Mouse (Mus musculus) heart, postnatal 0 days (tissue): ENCODE results near the gene Hepacam. TPM values are rescaled to one million over a fixed set of nuclear protein-coding genes. Genes with fewer than 3 reads are reported as not detected.
A peak's percentile ranks its signal among the peaks of the same experiment; 100 is the strongest.

ENCODE experiments used
- ATAC-seq: fragments of 200-750 bp; cut with Nextera tagmentation; 2 replicates; pipeline ENCODE4 v1.8.0; 2017; ENCODE audit warnings: low read depth, moderate number of reproducible peaks, moderate library complexity; ENCODE audit not compliant: insufficient read depth
- DNase-seq: peaks from one replicate; pipeline ENCODE4 v3.0.0-alpha.2; 2016; ENCODE audit warnings: low spot score
- H3K27ac ChIP-seq: fragments of 300-500 bp; sonication (generic); 2 replicates; pipeline ENCODE4 v1.5.1; 2014; ENCODE audit warnings: low read depth, mild to moderate bottlenecking
- H3K27me3 ChIP-seq: fragments of 300-500 bp; sonication (generic); 2 replicates; pipeline ENCODE4 v1.6.1; 2014; ENCODE audit warnings: low read length, mixed read lengths; ENCODE audit not compliant: control insufficient read depth, insufficient read depth
- H3K36me3 ChIP-seq: fragments of 300-500 bp; sonication (generic); replicated peaks from 2 replicates; pipeline ENCODE4 v1.6.1; 2014; ENCODE audit warnings: low read length, mixed read lengths; ENCODE audit not compliant: control insufficient read depth, insufficient read depth
- H3K4me1 ChIP-seq: fragments of 300-500 bp; sonication (generic); 2 replicates; pipeline ENCODE4 v1.6.1; 2014; ENCODE audit warnings: antibody characterized with exemption; ENCODE audit not compliant: control insufficient read depth, insufficient read depth
- H3K4me2 ChIP-seq: fragments of 300-500 bp; sonication (generic); 2 replicates; pipeline ENCODE4 v1.6.1; 2014; ENCODE audit warnings: low read depth, mild to moderate bottlenecking, low read length, moderate library complexity
- H3K4me3 ChIP-seq: fragments of 300-500 bp; sonication (generic); 2 replicates; pipeline ENCODE4 v1.5.1; 2014; ENCODE audit warnings: low read depth, low read length
- H3K9ac ChIP-seq: fragments of 300-500 bp; sonication (generic); replicated peaks from 2 replicates; pipeline ENCODE4 v1.6.1; 2014; ENCODE audit warnings: low read depth, low read length, mixed read lengths
- H3K9me3 ChIP-seq: fragments of 300-500 bp; sonication (generic); replicated peaks from 2 replicates; pipeline ENCODE4 v1.6.1; 2016; ENCODE audit warnings: low read length; ENCODE audit not compliant: control insufficient read depth
- CTCF ChIP-seq: IDR thresholded peaks from 2 replicates; pipeline ENCODE4 v1.5.1; 2016; ENCODE audit warnings: antibody characterized with exemption, control low read depth, low read depth
- EP300 ChIP-seq: IDR thresholded peaks from 2 replicates; pipeline ENCODE4 v1.6.1; 2016; ENCODE audit warnings: antibody characterized with exemption, low read depth
- WGBS: fragments of 180-500 bp; shearing (Covaris S2); extraction: QIAGEN DNeasy Blood & Tissue Kit; methylation state at CpG from one replicate; pipeline ENCODE4 v1.1.7; 2014; 5-methylcytosine and 5-hydroxymethylcytosine counted together
- polyA plus RNA-seq: library from polyadenylated mRNA; unstranded; fragments of >200 nt; fragmentation: Nextera tagmentation; extraction: Ambion mirVana; gene quantifications from 2 replicates; pipeline ENCODE4 v1.2.1, GENCODE M21; 2015
- total RNA-seq: library from RNA; depleted of rRNA; stranded (reverse); fragments of >200 nt; gene quantifications from 2 replicates; pipeline ENCODE4 v1.2.3, GENCODE M21; 2014; ENCODE audit warnings: low replicate concordance

Gene Hepacam
- total and polyA plus RNA-seq, 2 experiments from 2014 or later: 0.03 to 0.04 TPM

- H3K27ac ChIP-seq: 0 out of 2 replicates have a peak overlapping the region, but pooled peaks have one; percentile 89
- DNase-seq: no peak
- WGBS: 94% methylated on average over 3 of the region's 3 CpGs
- no peaks in the 10 kb centered on the region for H3K9me3 ChIP-seq
- H3K9ac ChIP-seq: 0 out of 2 replicates have a peak overlapping the region, but pooled peaks have one; percentile 90
- no peak for ATAC-seq
- peaks cover 12% of the 10 kb centered on the region for H3K4me1 ChIP-seq
- no peaks in the 10 kb centered on the region for H3K27me3 ChIP-seq
- H3K4me2 ChIP-seq: peak overlapping the region; percentile 97
- peak overlapping the region; percentile 92 for H3K4me3 ChIP-seq
- 0 out of 2 replicates have a peak, but pooled peaks cover 3% of the 10 kb centered on the region for H3K36me3 ChIP-seq
- TF ChIP-seq EP300 (no peak), CTCF (no peak)
Observed at GRCm38 (mm10) chr9:37349050-37349449, 18.1 kb upstream of the Hepacam start.

DNA sequence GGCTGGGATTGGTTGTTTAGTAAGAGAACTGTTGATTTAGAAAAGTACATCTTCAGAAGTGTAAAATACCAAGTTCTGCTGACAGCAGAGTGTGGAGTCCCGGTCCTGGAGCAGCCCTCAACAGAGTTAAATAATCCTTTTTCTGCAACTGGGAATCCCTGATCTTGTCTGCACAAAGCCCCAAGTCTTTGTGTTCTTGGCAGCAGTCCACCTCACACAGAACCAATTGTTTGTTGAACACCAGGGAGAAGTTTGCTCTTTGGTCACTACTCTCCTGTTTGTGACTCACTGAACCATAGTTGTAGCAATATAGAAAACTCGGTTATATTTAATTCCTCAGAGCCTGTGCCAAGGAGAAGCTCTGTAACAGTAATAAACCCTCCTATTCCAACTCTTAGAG, 15.9 kb upstream of the Hepacam start:
- peaks cover 12% of the 10 kb centered on the region for H3K4me1 ChIP-seq
- no peak for TF ChIP-seq CTCF
- TF ChIP-seq EP300: no peak
- H3K4me3 ChIP-seq: no peak overlapping the region
- no peak overlapping the region for H3K27ac ChIP-seq
- WGBS: 31% methylated on average over 2 of the region's 2 CpGs
- no peaks in the 10 kb centered on the region for H3K36me3 ChIP-seq
- H3K27me3 ChIP-seq: no peaks in the 10 kb centered on the region
- H3K9me3 ChIP-seq: no peaks in the 10 kb centered on the region
- H3K9ac ChIP-seq: no peak overlapping the region
- H3K4me2 ChIP-seq: no peak overlapping the region
- DNase-seq: no peak
- no peak for ATAC-seq

- H3K4me1 ChIP-seq: no peaks in the 10 kb centered on the region
- H3K4me2 ChIP-seq: no peak overlapping the region
- DNase-seq: no peak
- H3K27me3 ChIP-seq: no peaks in the 10 kb centered on the region
- H3K36me3 ChIP-seq: no peaks in the 10 kb centered on the region
- 62% methylated on average over 1 of the region's 1 CpGs for WGBS
- no peaks in the 10 kb centered on the region for H3K9me3 ChIP-seq
- ATAC-seq: no peak
- no peak for TF ChIP-seq CTCF
- H3K9ac ChIP-seq: no peak overlapping the region
- no peak overlapping the region for H3K27ac ChIP-seq
- no peak overlapping the region for H3K4me3 ChIP-seq
Observed at GRCm38 (mm10) chr9:37354485-37354884, 12.7 kb upstream of the Hepacam start.

GRCm38 (mm10) chr9:37358713-37359330, 8.3 kb upstream of the Hepacam start:
- ATAC-seq (no peak), DNase-seq (no peak)
- Histone ChIP-seq H3K36me3 (no peaks in the 10 kb centered on the region), H3K4me3 (no peak overlapping the region), H3K9ac (no peak overlapping the region), H3K27me3 (no peaks in the 10 kb centered on the region), H3K4me2 (no peak overlapping the region), H3K9me3 (no peaks in the 10 kb centered on the region), H3K27ac (no peak overlapping the region), H3K4me1 (no peaks in the 10 kb centered on the region)
- WGBS: 79% methylated on average over 7 of the region's 7 CpGs
- no peak for TF ChIP-seq CTCF
- no peak for TF ChIP-seq EP300

- ATAC-seq: no peak; the same call in 1 of the 2 replicates
- no peak overlapping the region for H3K4me2 ChIP-seq
- H3K27me3 ChIP-seq: no peaks in the 10 kb centered on the region
- no peak overlapping the region for H3K9ac ChIP-seq
- no peaks in the 10 kb centered on the region for H3K4me1 ChIP-seq
- no peak overlapping the region for H3K27ac ChIP-seq
- TF ChIP-seq CTCF (no peak), EP300 (no peak)
- no peaks in the 10 kb centered on the region for H3K36me3 ChIP-seq
- H3K4me3 ChIP-seq: no peak overlapping the region
- DNase-seq: peak; percentile 15
- 51% methylated on average over 6 of the region's 6 CpGs for WGBS
- H3K9me3 ChIP-seq: no peaks in the 10 kb centered on the region
Observed at GRCm38 (mm10) chr9:37359331-37360220, 7.6 kb upstream of the Hepacam start.
